Mouse (Mus musculus): ENCODE measurements at regions not wholly inside any gene's neighbourhood (a gene's known extent, or its start where the extent isn't known, plus 50 kb on each side); places are given as distances from the start of the nearest gene placed in this dataset.

- TF ChIP-seq CTCF (IDR thresholded peaks at IDR 0.05) (no peak), EP300 (IDR thresholded peaks at IDR 0.05; ENCODE audit: insufficient read depth, low read depth, low read length) (no peak)
Measured at GRCm38 (mm10) chr9:33423781-33424180, 787.8 kb downstream of the Ets1 start.

Measured in heart, adult 2 months (tissue).